ENCODE assay signal across 8 mouse cellular contexts in the genomic region with DNA sequence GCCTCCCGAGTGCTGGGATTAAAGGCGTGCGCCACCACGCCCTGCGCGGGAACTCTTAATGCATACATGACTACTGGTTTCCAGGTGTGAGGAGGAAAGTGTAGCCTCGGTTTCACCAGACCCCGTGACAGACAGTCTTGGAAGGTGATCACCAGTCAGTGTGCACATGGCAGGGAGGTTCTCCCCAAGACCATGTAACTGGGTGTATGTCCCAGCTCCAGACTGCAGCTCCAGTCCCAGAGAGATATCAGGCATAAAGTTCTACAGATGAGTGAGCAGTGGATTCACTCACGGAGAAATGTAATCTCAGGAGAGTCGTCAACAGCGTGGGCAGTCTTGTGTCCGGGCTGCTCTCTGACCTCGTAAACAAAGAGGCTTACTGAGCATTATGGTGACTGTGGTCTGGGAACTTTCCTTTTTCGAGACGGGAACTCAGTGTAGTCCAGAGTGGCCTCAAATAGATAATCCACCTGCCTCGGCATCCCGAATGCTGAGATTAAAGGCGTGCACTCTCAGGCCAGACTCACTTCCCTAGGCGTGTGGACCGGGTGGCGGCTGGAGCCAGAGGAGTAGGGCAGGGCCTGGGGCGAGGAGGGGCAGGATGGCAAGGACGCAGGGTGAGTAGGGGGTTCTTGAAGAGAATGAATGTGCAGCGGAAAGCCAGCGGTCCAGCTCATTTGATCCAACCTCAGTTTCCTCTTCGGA. TPM values are rescaled to one million over a fixed set of nuclear protein-coding genes. Genes with fewer than 3 reads are reported as not detected.
DNase-seq lines count a peak whose midpoint lies in the region; ATAC-seq and TF ChIP-seq lines count a peak whose summit lies in the region.

No protein-coding gene starts in this region.

- intact Hi-C loops in heart, postnatal 14 days (cut with DNase I) = loop anchor here (10.0 kb wide), 1 partner anchor 342 kb away; no protein-coding TSS in a partner anchor

- H3K4me2 ChIP-seq in heart, embryonic 12.5 days = peak overlapping the region; percentile 77
- H3K4me2 ChIP-seq in forebrain, embryonic 13.5 days = peak overlapping the region; percentile 86
- peak overlapping the region; percentile 78 for H3K4me2 ChIP-seq in liver, embryonic 14.5 days (ENCODE audit: low read depth)

- peak; percentile 66 for ATAC-seq in heart, embryonic 12.5 days (ENCODE audit: insufficient number of reproducible peaks, low FRiP score)
- ATAC-seq in forebrain, embryonic 13.5 days = peak; percentile 65
- ATAC-seq in liver, embryonic 14.5 days (ENCODE audit: insufficient read depth) = peak; percentile 36

- peak overlapping the region; percentile 88 for H3K4me3 ChIP-seq in heart, embryonic 12.5 days
- H3K4me3 ChIP-seq in ES-Bruce4 (ENCODE audit: low read depth, low read length) = peak overlapping the region; percentile 83
- peak overlapping the region; percentile 90 for H3K4me3 ChIP-seq in forebrain, embryonic 13.5 days
- H3K4me3 ChIP-seq in liver, embryonic 14.5 days (ENCODE audit: insufficient read depth in 1 of 2, low read depth in 2 of 2, low read length in 2 of 2) = peak overlapping the region; percentile 55 to 94

- peaks cover 32% of the 10 kb centered on the region for H3K36me3 ChIP-seq in heart, embryonic 12.5 days
- H3K36me3 ChIP-seq in ES-Bruce4 (ENCODE audit: control insufficient read depth, insufficient read depth, low read length, poor library complexity, severe bottlenecking) = peaks cover 16% of the 10 kb centered on the region
- peaks cover 32% of the 10 kb centered on the region for H3K36me3 ChIP-seq in forebrain, embryonic 13.5 days (ENCODE audit: poor library complexity, severe bottlenecking)
- peaks cover 15% of the 10 kb centered on the region for H3K36me3 ChIP-seq in liver, embryonic 14.5 days (replicated peaks; ENCODE audit: control insufficient read depth, insufficient read depth, low read depth)

- H3K9me3 ChIP-seq in heart, embryonic 12.5 days (replicated peaks) = no peaks in the 10 kb centered on the region
- H3K9me3 ChIP-seq in ES-Bruce4 (replicated peaks; ENCODE audit: control insufficient read depth, insufficient read depth, low read length, poor library complexity, severe bottlenecking) = no peaks in the 10 kb centered on the region
- no peaks in the 10 kb centered on the region for H3K9me3 ChIP-seq in forebrain, embryonic 13.5 days (replicated peaks)
- H3K9me3 ChIP-seq in liver, embryonic 14.5 days (ENCODE audit: control insufficient read depth, low read length) = no peaks in the 10 kb centered on the region

- H3K4me1 ChIP-seq in heart, embryonic 12.5 days (replicated peaks) = peaks cover 21% of the 10 kb centered on the region
- H3K4me1 ChIP-seq in ES-Bruce4 (ENCODE audit: control insufficient read depth, insufficient read depth, low read length) = no peaks in the 10 kb centered on the region
- peaks cover 16% of the 10 kb centered on the region for H3K4me1 ChIP-seq in forebrain, embryonic 13.5 days
- H3K4me1 ChIP-seq in liver, embryonic 14.5 days (replicated peaks; ENCODE audit: control insufficient read depth in 2 of 2, insufficient read depth in 2 of 2, low read length in 1 of 2) = peaks cover 0 to 8% of the 10 kb centered on the region in 2 experiments; a peak in 3 of 4 replicates

- peak overlapping the region; percentile 94 for H3K27ac ChIP-seq in heart, embryonic 12.5 days (ENCODE audit: poor library complexity, severe bottlenecking)
- peak overlapping the region; percentile 93 for H3K27ac ChIP-seq in ES-Bruce4 (ENCODE audit: insufficient read depth, low read length)
- peak overlapping the region; percentile 93 for H3K27ac ChIP-seq in forebrain, embryonic 13.5 days
- H3K27ac ChIP-seq in liver, embryonic 14.5 days = peak overlapping the region; percentile 57

- TF ChIP-seq POLR2A in ES-Bruce4 (IDR thresholded peaks at IDR 0.05; ENCODE audit: insufficient read depth, low read length) = no peak

- peak overlapping the region; percentile 78 for H3K9ac ChIP-seq in heart, embryonic 12.5 days
- H3K9ac ChIP-seq in ES-Bruce4 (ENCODE audit: low read depth, poor library complexity, severe bottlenecking) = peak overlapping the region; percentile 70
- H3K9ac ChIP-seq in forebrain, embryonic 13.5 days = peak overlapping the region; percentile 85
- peak overlapping the region; percentile 71 for H3K9ac ChIP-seq in liver, embryonic 14.5 days (replicated peaks)

- no peaks in the 10 kb centered on the region for H3K27me3 ChIP-seq in heart, embryonic 12.5 days (replicated peaks)
- no peaks in the 10 kb centered on the region for H3K27me3 ChIP-seq in ES-Bruce4 (ENCODE audit: control insufficient read depth, insufficient read depth, low read length, poor library complexity, severe bottlenecking)
- H3K27me3 ChIP-seq in forebrain, embryonic 13.5 days = no peaks in the 10 kb centered on the region
- no peaks in the 10 kb centered on the region for H3K27me3 ChIP-seq in liver, embryonic 14.5 days (ENCODE audit: control insufficient read depth, insufficient read depth, low read length)

- TF ChIP-seq EP300 in ES-Bruce4 (IDR thresholded peaks at IDR 0.05; ENCODE audit: insufficient read depth, low read depth, low read length) = no peak
- TF ChIP-seq EP300 in liver, embryonic 14.5 days (IDR thresholded peaks at IDR 0.05; ENCODE audit: low read depth) = no peak

- WGBS in heart, embryonic 12.5 days = 23% methylated on average over 26 of the region's 26 CpGs
- WGBS in forebrain, embryonic 13.5 days = 27% methylated on average over 26 of the region's 26 CpGs
- 15% methylated on average over 26 of the region's 26 CpGs for WGBS in liver, embryonic 14.5 days (ENCODE audit: insufficient replicate concordance)

- TF ChIP-seq CTCF in ES-Bruce4 (IDR thresholded peaks at IDR 0.05; ENCODE audit: low read depth, low read length) = no peak
- no peak for TF ChIP-seq CTCF in liver, embryonic 14.5 days (IDR thresholded peaks at IDR 0.05; ENCODE audit: low read depth)

- no peak for DNase-seq in heart, postnatal 14 days
- no peak for DNase-seq in liver, embryonic 14.5 days (ENCODE audit: low read depth in 3 of 3, low spot score in 3 of 3)
- DNase-seq in ovary, postnatal 10 days (ENCODE audit: low spot score) = no peak
- no peak for DNase-seq in right cerebral cortex, postnatal 36 days (ENCODE audit: low spot score in 2 of 2)
- DNase-seq in frontal cortex, adult 2 months (ENCODE audit: extremely low spot score in 1 of 2, low spot score in 1 of 2) = no peak

RNA-seq across cellular contexts. Expression of a gene that starts 0.7 kb away (rescaled TPM):
- 336 and 349 TPM in 2 replicates for polyA plus RNA-seq in heart, embryonic 12.5 days (2016; fragmentation: Nextera tagmentation; extraction: Ambion mirVana)
- 100 to 1,000 TPM; 460 to 507 TPM for total RNA-seq in heart, postnatal 14 days (2021)
- polyA plus RNA-seq in ES-Bruce4 (2011; ENCODE audit: insufficient read depth, insufficient read length, low read depth, missing spikeins) = 1,612 and 1,632 TPM in 2 replicates
- 483 and 550 TPM in 2 replicates for polyA plus RNA-seq in forebrain, embryonic 13.5 days (2015; fragmentation: Nextera tagmentation; extraction: Ambion mirVana)
- 1,402 and 1,840 TPM in 2 replicates for polyA plus RNA-seq in liver, embryonic 14.5 days (2012; rRNA removed)
- polyA plus RNA-seq in liver, embryonic 14.5 days (2014; fragmentation: Nextera tagmentation; extraction: Ambion mirVana) = 511 and 539 TPM in 2 replicates
- polyA plus RNA-seq in frontal cortex, adult 2 months (2012; rRNA removed) = 1,869 and 1,955 TPM in 2 replicates

RNA-seq across cellular contexts. Expression of a gene that starts 16.8 kb away (rescaled TPM):
- polyA plus RNA-seq in heart, embryonic 12.5 days (2016; fragmentation: Nextera tagmentation; extraction: Ambion mirVana) = 15.8 and 16.2 TPM in 2 replicates
- total RNA-seq in heart, postnatal 14 days (2021) = 10 to 100 TPM; 14.3 to 14.6 TPM
- polyA plus RNA-seq in ES-Bruce4 (2011; ENCODE audit: insufficient read depth, insufficient read length, low read depth, missing spikeins) = 13.2 and 14.5 TPM in 2 replicates
- 11.0 and 12.7 TPM in 2 replicates for polyA plus RNA-seq in forebrain, embryonic 13.5 days (2015; fragmentation: Nextera tagmentation; extraction: Ambion mirVana)
- polyA plus RNA-seq in liver, embryonic 14.5 days (2012; rRNA removed) = 4.9 and 5.6 TPM in 2 replicates
- polyA plus RNA-seq in liver, embryonic 14.5 days (2014; fragmentation: Nextera tagmentation; extraction: Ambion mirVana) = 3.3 and 4.9 TPM in 2 replicates
- 31.1 and 33.3 TPM in 2 replicates for polyA plus RNA-seq in frontal cortex, adult 2 months (2012; rRNA removed)

RNA-seq across cellular contexts. Expression of a gene that starts 30.8 kb away (rescaled TPM):
- 31.7 and 38.1 TPM in 2 replicates for polyA plus RNA-seq in heart, embryonic 12.5 days (2016; fragmentation: Nextera tagmentation; extraction: Ambion mirVana)
- 10 to 100 TPM; 43.1 to 63.7 TPM for total RNA-seq in heart, postnatal 14 days (2021)
- 141 and 145 TPM in 2 replicates for polyA plus RNA-seq in ES-Bruce4 (2011; ENCODE audit: insufficient read depth, insufficient read length, low read depth, missing spikeins)
- 3.4 and 5.0 TPM in 2 replicates for polyA plus RNA-seq in forebrain, embryonic 13.5 days (2015; fragmentation: Nextera tagmentation; extraction: Ambion mirVana)
- polyA plus RNA-seq in liver, embryonic 14.5 days (2012; rRNA removed) = 2.7 and 2.9 TPM in 2 replicates
- 1.7 and 1.9 TPM in 2 replicates for polyA plus RNA-seq in liver, embryonic 14.5 days (2014; fragmentation: Nextera tagmentation; extraction: Ambion mirVana)
- 15.9 TPM in 2 replicates for polyA plus RNA-seq in frontal cortex, adult 2 months (2012; rRNA removed)

RNA-seq across cellular contexts. Expression of a gene that starts 33.2 kb away (rescaled TPM):
- not detected in 2 replicates for polyA plus RNA-seq in heart, embryonic 12.5 days (2016; fragmentation: Nextera tagmentation; extraction: Ambion mirVana)
- not detected for total RNA-seq in heart, postnatal 14 days (2021)
- 1.7 and 1.8 TPM in 2 replicates for polyA plus RNA-seq in ES-Bruce4 (2011; ENCODE audit: insufficient read depth, insufficient read length, low read depth, missing spikeins)
- polyA plus RNA-seq in forebrain, embryonic 13.5 days (2015; fragmentation: Nextera tagmentation; extraction: Ambion mirVana) = not detected in 2 replicates
- polyA plus RNA-seq in liver, embryonic 14.5 days (2012; rRNA removed) = 0.02 TPM in 2 replicates
- polyA plus RNA-seq in liver, embryonic 14.5 days (2014; fragmentation: Nextera tagmentation; extraction: Ambion mirVana) = not detected in 2 replicates
- 0.04 TPM in 1 of 2 replicates, not detected in the other for polyA plus RNA-seq in frontal cortex, adult 2 months (2012; rRNA removed)
